Comparison of ENCODE assay signal across 8 mouse cellular contexts in the genomic region with DNA sequence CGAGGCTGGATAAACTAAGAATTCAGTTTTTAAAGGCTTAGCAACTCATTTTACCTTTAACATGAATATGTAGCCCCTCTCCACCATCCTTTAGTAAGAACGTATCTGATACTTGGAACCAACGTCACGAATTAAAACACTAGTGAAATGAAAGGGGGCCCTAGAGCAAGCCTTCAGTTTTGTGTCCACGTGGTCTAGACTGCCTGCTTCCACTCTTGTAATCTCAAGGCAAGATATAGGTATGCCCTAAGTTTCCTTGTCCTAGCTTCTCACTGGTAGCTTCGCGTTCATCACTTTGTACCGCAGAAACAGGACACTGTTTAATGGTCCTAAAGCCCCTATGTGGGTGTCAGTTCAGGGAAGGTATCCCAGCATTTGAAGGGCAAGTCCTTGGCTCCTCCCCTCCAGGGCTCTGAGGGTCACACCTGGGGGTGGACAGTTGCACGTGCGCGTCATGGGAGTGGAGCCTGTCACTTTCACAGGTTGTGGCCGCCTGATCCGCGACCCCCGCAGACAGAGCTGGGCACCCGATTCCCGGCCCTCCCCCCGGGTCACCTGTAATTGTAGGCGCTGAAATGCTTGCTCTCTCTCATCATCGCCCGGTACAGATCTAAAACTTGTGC. TPM values are rescaled to one million over a fixed set of nuclear protein-coding genes. Genes with fewer than 3 reads are reported as not detected.
DNase-seq lines count a peak whose midpoint lies in the region; ATAC-seq and TF ChIP-seq lines count a peak whose summit lies in the region.

No protein-coding gene starts in this region.

- 0 out of 2 replicates have a peak, but pooled peaks have one; percentile 8 for ATAC-seq in granulocyte monocyte progenitor cell, adult 5-6 weeks (replicated peaks; ENCODE audit: poor library complexity, severe bottlenecking)

- H3ac ChIP-seq in myocyte (ENCODE audit: control insufficient read depth, insufficient read length), result peak overlapping the region; percentile 56

- H3K4me2 ChIP-seq in myocyte (ENCODE audit: low read depth), result peak overlapping the region; percentile 91

- peaks cover 12% of the 10 kb centered on the region for H3K79me2 ChIP-seq in myocyte (ENCODE audit: control insufficient read depth, insufficient read depth)

- peak; percentile 35 to 63 for DNase-seq in heart, adult 18-20 months
- DNase-seq in heart, adult 8-10 months (ENCODE audit: low spot score), result no peak
- DNase-seq in embryo, embryonic 9.5 days (ENCODE audit: extremely low spot score), result peak; percentile 38
- DNase-seq in kidney, adult 9 months, result peak; percentile 73
- peak; percentile 72 for DNase-seq in liver
- DNase-seq in splenic B cell, adult 2 months (ENCODE audit: low read depth, low spot score), result peak; percentile 37

- H3K36me3 ChIP-seq in myocyte (ENCODE audit: control insufficient read depth, insufficient read depth), result no peaks in the 10 kb centered on the region
- H3K36me3 ChIP-seq in splenic B cell, adult 2 months (ENCODE audit: control insufficient read depth, insufficient read depth, low read length, poor library complexity, severe bottlenecking), result no peaks in the 10 kb centered on the region

- H3K4me3 ChIP-seq in myocyte, result peak overlapping the region; percentile 54

- H3K27me3 ChIP-seq in myocyte (ENCODE audit: control insufficient read depth, insufficient read depth, insufficient read length), result no peaks in the 10 kb centered on the region
- no peaks in the 10 kb centered on the region for H3K27me3 ChIP-seq in splenic B cell, adult 2 months (ENCODE audit: control insufficient read depth, insufficient read depth, low read length, poor library complexity, severe bottlenecking)

- no peak for TF ChIP-seq POLR2A in myocyte (IDR thresholded peaks at IDR 0.05; ENCODE audit: insufficient read length, low read depth)

TF ChIP-seq in myocyte, 11 proteins besides CTCF, POLR2A, EP300 and RAD21:
- TF ChIP-seq TCF3 (IDR thresholded peaks at IDR 0.05; ENCODE audit: insufficient read length, low read depth), result no peak
- TF ChIP-seq SRF (IDR thresholded peaks at IDR 0.05; ENCODE audit: control insufficient read depth, insufficient read length, low read depth), result no peak
- no peak for TF ChIP-seq MYOD1 (IDR thresholded peaks at IDR 0.05; ENCODE audit: control insufficient read depth in 1 of 3, insufficient read length in 2 of 3, low read depth in 2 of 3)

RNA-seq across cellular contexts. Expression of gene Fars2, which starts 0.6 kb away (rescaled TPM):
- 10 to 100 TPM; 80.0 to 86.2 TPM for total RNA-seq in heart, adult 18-20 months (2021)
- 10 to 100 TPM; 85.3 to 90.4 (median 87.3) TPM for total RNA-seq in heart, adult 8-10 months (2022)
- 35.2 and 40.0 TPM in 2 replicates for total RNA-seq in granulocyte monocyte progenitor cell, adult 5-6 weeks (2014; fragmentation: Nextera tagmentation)
- total RNA-seq in granulocyte monocyte progenitor cell, adult 5-6 weeks (2017), result 57.4 and 64.2 TPM in 2 replicates
- polyA plus RNA-seq in myocyte (2012; fragmentation: generic; extraction: Trizol), result 53.6 TPM

RNA-seq across cellular contexts. Expression of gene Lyrm4, which starts 0.7 kb away (rescaled TPM):
- total RNA-seq in heart, adult 18-20 months (2021), result 10 to 100 TPM; 10.9 to 12.0 TPM
- 10 to 100 TPM; 11.5 to 13.0 (median 11.9) TPM for total RNA-seq in heart, adult 8-10 months (2022)
- total RNA-seq in granulocyte monocyte progenitor cell, adult 5-6 weeks (2014; fragmentation: Nextera tagmentation), result 5.1 and 8.1 TPM in 2 replicates
- total RNA-seq in granulocyte monocyte progenitor cell, adult 5-6 weeks (2017), result 10.8 and 13.7 TPM in 2 replicates
- polyA plus RNA-seq in myocyte (2012; fragmentation: generic; extraction: Trizol), result 11.3 TPM
